Comparison of ENCODE assay signal across 9 mouse cellular contexts in the genomic region with DNA sequence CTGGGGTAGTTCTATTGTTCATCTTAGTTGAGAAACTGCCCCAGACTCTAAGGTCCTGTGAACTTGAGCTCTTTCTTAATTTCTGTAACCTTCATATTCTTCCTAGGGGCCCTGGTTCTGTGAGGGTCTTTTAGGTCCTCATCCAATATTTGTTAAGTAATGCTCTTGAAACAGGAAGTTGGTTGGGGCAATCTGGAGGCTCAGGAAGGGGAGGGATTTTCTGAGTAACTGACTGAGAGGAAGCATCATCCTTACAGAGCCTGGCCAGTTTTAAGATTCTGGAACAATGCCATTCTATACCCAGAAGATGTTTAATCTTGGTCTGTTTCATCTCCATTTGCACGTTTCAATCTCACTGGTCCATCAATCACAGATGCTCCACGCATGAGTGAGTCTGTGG.
"Had no signal": no experiment of that assay in that cellular context is flagged by ENCODE, and none has a peak within 500 bp of the region (broad histone marks: within the 10 kb centered on the region; RNA-seq: fewer than 3 reads in every experiment).

No protein-coding gene starts in this region.

- H3K4me3 ChIP-seq: limb, embryonic 15.5 days; liver, embryonic 12.5 days; lung, embryonic 15.5 days; midbrain, embryonic 13.5 days; stomach, embryonic 15.5 days had no signal

- H3K36me3 ChIP-seq: limb, embryonic 15.5 days; liver, embryonic 12.5 days; lung, embryonic 15.5 days; midbrain, embryonic 13.5 days; stomach, embryonic 15.5 days had no signal

- H3K4me2 ChIP-seq: limb, embryonic 15.5 days; liver, embryonic 12.5 days; lung, embryonic 15.5 days; midbrain, embryonic 13.5 days; stomach, embryonic 15.5 days had no signal

- H3K27ac ChIP-seq: limb, embryonic 15.5 days; liver, embryonic 12.5 days; lung, embryonic 15.5 days; midbrain, embryonic 13.5 days; stomach, embryonic 15.5 days had no signal

- H3K9me3 ChIP-seq: limb, embryonic 15.5 days; liver, embryonic 12.5 days; lung, embryonic 15.5 days; midbrain, embryonic 13.5 days; stomach, embryonic 15.5 days had no signal

- H3K27me3 ChIP-seq: limb, embryonic 15.5 days; liver, embryonic 12.5 days; lung, embryonic 15.5 days; midbrain, embryonic 13.5 days; stomach, embryonic 15.5 days had no signal

- H3K9ac ChIP-seq: limb, embryonic 15.5 days; liver, embryonic 12.5 days; lung, embryonic 15.5 days; midbrain, embryonic 13.5 days; stomach, embryonic 15.5 days had no signal

- H3K4me1 ChIP-seq: limb, embryonic 15.5 days; liver, embryonic 12.5 days; midbrain, embryonic 13.5 days; stomach, embryonic 15.5 days had no signal

- DNase-seq: kidney, adult 18-20 months; kidney, postnatal 14 days; lung, postnatal 36 days; spleen, adult 18-20 months had no signal

- ATAC-seq: liver, embryonic 12.5 days; midbrain, embryonic 13.5 days had no signal
